Mouse (Mus musculus) forebrain, embryonic 14.5 days (tissue): ENCODE measurements around the gene Vmn1r90. TPM values are rescaled to one million over a fixed set of nuclear protein-coding genes. Genes with fewer than 3 reads are reported as not detected.
"Not testable (repeated sequence)": the region's sequence is repeated elsewhere in the genome, so short reads cannot be mapped to it uniquely, and the experiment has no call there.

Experiments
- ATAC-seq: fragments of 200-750 bp; cut with Nextera tagmentation; 2 replicates; pipeline ENCODE4 v1.8.0; 2017; ENCODE audit warnings: mild to moderate bottlenecking, moderate library complexity
- DNase-seq: peaks from one replicate; pipeline ENCODE4 v3.0.0-alpha.2; 2015; ENCODE audit warnings: low spot score
- H3K27ac ChIP-seq: fragments of 300-500 bp; sonication (generic); 2 replicates; pipeline ENCODE4 v1.5.1; 2014; ENCODE audit warnings: low read depth, mild to moderate bottlenecking, control low read depth, low read length, moderate library complexity
- H3K27me3 ChIP-seq: fragments of 300-500 bp; sonication (generic); replicated peaks from 2 replicates; pipeline ENCODE4 v1.6.1; 2014; ENCODE audit warnings: low read length, control low read depth, mixed read lengths; ENCODE audit not compliant: control insufficient read depth, insufficient read depth
- H3K36me3 ChIP-seq: fragments of 300-500 bp; sonication (generic); 2 replicates; pipeline ENCODE4 v1.6.1; 2014; ENCODE audit warnings: low read length, control low read depth; ENCODE audit not compliant: control insufficient read depth, insufficient read depth
- H3K4me1 ChIP-seq: fragments of 300-500 bp; sonication (generic); 2 replicates; pipeline ENCODE4 v1.6.1; 2014; ENCODE audit warnings: antibody characterized with exemption, low read length, control low read depth; ENCODE audit not compliant: control insufficient read depth, insufficient read depth
- H3K4me2 ChIP-seq: fragments of 300-500 bp; sonication (generic); 2 replicates; pipeline ENCODE4 v1.6.1; 2014; ENCODE audit warnings: mild to moderate bottlenecking, control low read depth, low read length
- H3K4me3 ChIP-seq: fragments of 300-500 bp; sonication (generic); 2 replicates; pipeline ENCODE4 v1.5.1; 2014; ENCODE audit warnings: low read depth, low read length, control low read depth
- H3K9ac ChIP-seq: fragments of 300-500 bp; sonication (generic); 2 replicates; pipeline ENCODE4 v1.6.1; 2014; ENCODE audit warnings: mild to moderate bottlenecking, low read length, control low read depth, moderate library complexity
- H3K9me3 ChIP-seq: fragments of 300-500 bp; sonication (generic); replicated peaks from 2 replicates; pipeline ENCODE4 v1.6.1; 2016; ENCODE audit warnings: low read length, control low read depth, mixed read lengths; ENCODE audit not compliant: control insufficient read depth
- WGBS: fragments of 180-500 bp; shearing (Covaris S2); extraction: QIAGEN DNeasy Blood & Tissue Kit; methylation state at CpG from one replicate; pipeline ENCODE4 v1.1.7; 2014; 5-methylcytosine and 5-hydroxymethylcytosine counted together
- polyA plus RNA-seq: library from polyadenylated mRNA; unstranded; fragments of >200 nt; fragmentation: Nextera tagmentation; extraction: Ambion mirVana; gene quantifications from 2 replicates; pipeline ENCODE4 v1.2.1, GENCODE M21; 2014

Vmn1r90 gene
- polyA plus RNA-seq = 0.10 and 0.14 TPM in 2 replicates

DNA sequence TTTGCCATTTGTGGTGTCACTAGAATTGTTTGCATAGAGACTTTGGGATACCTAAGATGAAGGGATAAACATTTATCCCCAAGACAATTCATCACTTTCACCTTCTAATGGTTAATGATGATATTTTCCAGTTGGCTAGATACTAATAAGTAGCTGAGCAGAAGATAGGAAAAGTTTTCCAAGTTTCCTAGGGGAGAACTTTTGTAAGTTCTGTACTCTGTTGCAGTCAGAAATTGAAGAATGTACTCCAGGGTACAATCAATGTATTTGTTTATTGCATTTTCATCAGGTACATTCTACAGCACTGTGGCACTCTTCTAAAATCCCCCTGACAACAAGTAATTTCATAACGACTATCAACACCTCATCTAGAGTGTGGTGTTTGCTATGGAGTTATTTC, at the start of gene Vmn1r90:
Gene Vmn1r90, minus strand, starts transcription at position 101 of the 400 bp plus-strand sequence.
- Histone ChIP-seq H3K27ac (no peak within 1 kb of the TSS), H3K4me2 (no peak within 1 kb of the TSS), H3K9me3 (0 out of 2 replicates have a peak, but pooled peaks cover 4% of the 10 kb centered on the region), H3K4me3 (no peak within 1 kb of the TSS), H3K27me3 (no peaks in the 10 kb centered on the region), H3K36me3 (no peaks in the 10 kb centered on the region), H3K4me1 (no peaks in the 10 kb centered on the region), H3K9ac (no peak within 1 kb of the TSS)
- DNase-seq = no peak
- 60% methylated on average over 1 of the region's 1 CpGs for WGBS
- ATAC-seq = no peak

DNA sequence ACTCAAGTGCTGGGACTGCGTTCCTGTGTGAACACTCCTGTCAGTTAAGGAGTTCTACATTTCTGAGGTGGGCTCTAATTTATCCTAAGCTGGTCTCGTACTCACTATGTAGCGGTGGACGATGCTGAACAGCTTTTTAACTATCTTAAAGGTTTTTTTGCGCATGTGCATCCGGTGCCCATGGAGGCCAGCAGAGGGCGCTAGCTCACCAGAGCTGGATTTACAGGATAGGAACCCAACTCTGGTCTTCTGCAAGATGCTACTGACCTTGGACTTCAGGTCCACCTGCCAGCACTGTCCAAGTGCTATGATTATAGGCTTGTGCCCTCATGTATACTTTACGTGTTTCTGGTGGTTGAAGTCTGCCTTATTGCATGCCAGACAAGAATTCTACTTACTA, 29.7 kb upstream of the Vmn1r90 start:
- H3K4me1 ChIP-seq, H3K9me3 ChIP-seq, H3K27ac ChIP-seq, H3K9ac ChIP-seq, H3K27me3 ChIP-seq, H3K36me3 ChIP-seq, DNase-seq, H3K4me3 ChIP-seq, ATAC-seq, H3K4me2 ChIP-seq: not testable (repeated sequence)
- WGBS = 57% methylated on average over 8 of the region's 8 CpGs

GRCm38 (mm10) chr7:14552284-14552683, 11.0 kb downstream of the Vmn1r90 start:
- no peak for ATAC-seq
- no peaks in the 10 kb centered on the region for H3K36me3 ChIP-seq
- no peaks in the 10 kb centered on the region for H3K27me3 ChIP-seq
- DNase-seq = no peak
- no peak overlapping the region for H3K4me2 ChIP-seq
- no peak overlapping the region for H3K4me3 ChIP-seq
- WGBS = 87% methylated on average over 1 of the region's 1 CpGs
- H3K9ac ChIP-seq = no peak overlapping the region
- 0 out of 2 replicates have a peak, but pooled peaks cover 7% of the 10 kb centered on the region for H3K9me3 ChIP-seq
- H3K4me1 ChIP-seq = no peaks in the 10 kb centered on the region
- H3K27ac ChIP-seq = no peak overlapping the region

DNA sequence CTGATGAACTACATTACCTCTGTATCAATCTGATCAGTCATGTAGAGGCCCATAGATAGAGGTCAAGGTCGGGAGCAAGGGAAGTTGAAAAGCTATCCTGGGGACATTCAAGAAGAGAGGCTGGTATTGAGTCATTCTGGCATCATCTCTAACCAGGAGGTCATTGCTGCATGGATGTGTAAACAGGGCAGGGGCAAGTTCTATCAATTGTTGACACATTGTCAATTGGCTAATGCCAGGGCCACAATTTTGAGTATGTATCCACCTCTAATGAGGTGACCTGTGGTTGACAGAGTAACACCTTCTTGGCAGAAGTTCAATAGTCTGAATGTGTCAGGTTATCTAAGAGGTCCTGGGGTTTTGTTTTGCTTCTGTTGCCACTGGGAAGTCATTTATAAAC, 38.0 kb downstream of the Vmn1r90 start:
- DNase-seq (no peak), ATAC-seq (no peak)
- H3K4me2 ChIP-seq = no peak overlapping the region
- H3K4me3 ChIP-seq = no peak overlapping the region
- peaks cover 10% of the 10 kb centered on the region; the same call in 1 of the 2 replicates for H3K9me3 ChIP-seq
- H3K36me3 ChIP-seq = no peaks in the 10 kb centered on the region
- H3K27ac ChIP-seq = no peak overlapping the region
- H3K9ac ChIP-seq = no peak overlapping the region
- H3K27me3 ChIP-seq = no peaks in the 10 kb centered on the region
- WGBS = 66% methylated on average over 1 of the region's 1 CpGs
- H3K4me1 ChIP-seq = no peaks in the 10 kb centered on the region

- Histone ChIP-seq H3K4me2 (no peak overlapping the region), H3K4me3 (no peak overlapping the region), H3K4me1 (no peaks in the 10 kb centered on the region), H3K27ac (no peak overlapping the region), H3K27me3 (no peaks in the 10 kb centered on the region), H3K9ac (no peak overlapping the region), H3K9me3 (peaks cover 23% of the 10 kb centered on the region), H3K36me3 (no peaks in the 10 kb centered on the region)
- DNase-seq (no peak), ATAC-seq (no peak)
- WGBS = 78% methylated on average over 1 of the region's 1 CpGs
Measured at GRCm38 (mm10) chr7:14522636-14523035, 40.7 kb downstream of the Vmn1r90 start.

- Histone ChIP-seq H3K36me3 (no peaks in the 10 kb centered on the region), H3K9me3 (peaks cover 24% of the 10 kb centered on the region), H3K4me2 (no peak overlapping the region), H3K27me3 (no peaks in the 10 kb centered on the region), H3K4me3 (no peak overlapping the region), H3K4me1 (no peaks in the 10 kb centered on the region), H3K9ac (no peak overlapping the region), H3K27ac (no peak overlapping the region)
- DNase-seq = no peak
- ATAC-seq = no peak
- 70% methylated on average over 3 of the region's 3 CpGs for WGBS
Measured at GRCm38 (mm10) chr7:14518301-14518700, 45.0 kb downstream of the Vmn1r90 start.

Other genes with a start within 250 kb of the Vmn1r90 start
- not detected in 2 replicates for gene Obox8, start 229.9 kb downstream of the Vmn1r90 start, polyA plus RNA-seq
- not detected in 2 replicates for gene Sult2a8, start 116.7 kb downstream of the Vmn1r90 start, polyA plus RNA-seq
- gene Sult2a7, start 69.3 kb downstream of the Vmn1r90 start, polyA plus RNA-seq = not detected in 2 replicates
- gene Obox7, start 96.0 kb upstream of the Vmn1r90 start, polyA plus RNA-seq = not detected in 2 replicates